Mouse (Mus musculus) layer of hippocampus, postnatal 36 days (tissue): ENCODE results near the gene Nob1. TPM values are rescaled to one million over a fixed set of nuclear protein-coding genes. Genes with fewer than 3 reads are reported as not detected.
A peak's percentile ranks its signal among the peaks of the same experiment; 100 is the strongest.

Experiments
- DNase-seq, 2 experiments: peaks; one replicate each; pipeline ENCODE4 v3.0.0; 2022
- total RNA-seq, 2 experiments: library from RNA; stranded (reverse); gene quantifications; 2 replicates each; pipeline ENCODE4 v1.2.3; 2021

Gene Nob1
- total RNA-seq = 10 to 100 TPM; 39.9 to 47.7 TPM

GRCm38 (mm10) chr8:107424597-107425229 lies at the start of gene Nob1:
Nob1 (minus strand) TSS chr8:107425051.
- DNase-seq = peak; percentile 97

DNA sequence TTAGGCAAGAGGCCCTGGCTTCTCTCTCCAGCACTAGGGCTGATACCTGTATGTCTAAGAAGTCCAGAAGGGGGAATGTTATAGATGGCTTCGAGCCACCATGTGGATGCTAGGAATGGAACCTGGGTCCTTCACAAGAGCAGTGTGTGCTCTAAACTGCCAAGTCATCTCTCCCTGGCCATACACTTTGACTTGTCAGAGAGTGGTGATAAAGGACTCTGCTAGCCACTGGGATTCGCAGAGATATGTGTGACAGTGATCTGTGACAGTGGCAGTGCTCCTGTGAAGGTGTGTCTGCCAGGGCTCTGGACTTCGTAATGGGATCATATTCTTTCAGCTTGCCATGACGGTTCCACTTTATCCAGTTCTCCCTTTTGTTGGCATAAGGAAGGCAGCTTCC lies 48.5 kb upstream of the Nob1 start:
- DNase-seq = no peak

- no peak for DNase-seq
Measured at GRCm38 (mm10) chr8:107472403-107473100, 47.7 kb upstream of the Nob1 start.

- no peak for DNase-seq
Measured at GRCm38 (mm10) chr8:107470302-107470701, 45.5 kb upstream of the Nob1 start.

DNA sequence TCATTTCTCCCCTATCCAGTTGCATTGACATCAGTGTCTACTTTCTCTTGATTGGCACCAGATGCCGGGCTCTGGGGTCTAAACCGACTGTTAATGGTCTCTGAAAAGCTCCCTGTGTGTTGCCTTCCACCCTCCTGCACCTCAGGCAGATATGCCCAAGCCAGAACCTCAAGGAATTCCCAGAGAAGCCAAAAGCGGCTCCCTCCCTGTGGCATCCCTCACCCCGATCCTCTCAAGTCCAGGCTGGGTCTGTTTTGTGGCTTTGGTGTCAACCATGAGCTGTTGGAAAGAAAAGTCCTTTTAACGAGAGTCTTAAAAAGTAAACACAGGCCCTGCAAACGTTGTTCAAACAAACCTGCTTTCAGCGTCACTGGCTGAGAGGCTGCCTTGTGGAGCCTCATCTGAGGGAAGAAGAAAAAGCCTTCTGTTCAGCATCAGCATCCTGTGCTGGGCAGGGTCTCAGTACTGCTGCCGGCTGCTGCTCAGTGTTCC lies 44.0 kb upstream of the Nob1 start:
- no peak for DNase-seq

DNA sequence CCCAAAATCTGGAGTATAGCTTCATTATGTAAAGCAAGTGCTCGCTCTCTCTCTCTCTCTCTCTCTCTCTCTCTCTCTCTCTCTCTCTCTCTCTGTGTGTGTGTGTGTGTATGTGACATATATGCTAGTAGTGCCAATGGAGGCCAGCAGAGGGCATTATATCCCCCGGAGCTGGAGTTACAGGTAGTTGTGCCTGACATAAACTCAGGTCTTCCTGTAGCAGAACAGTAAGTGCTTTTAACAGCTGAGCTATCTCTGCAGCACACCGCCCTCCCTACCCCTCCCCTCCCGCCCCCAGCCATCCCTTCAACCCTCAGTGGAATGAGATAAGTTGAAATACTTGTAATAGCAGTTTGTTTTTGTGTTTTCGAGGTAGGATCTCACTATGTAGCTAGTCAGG lies 41.8 kb upstream of the Nob1 start:
- no peak for DNase-seq

DNA sequence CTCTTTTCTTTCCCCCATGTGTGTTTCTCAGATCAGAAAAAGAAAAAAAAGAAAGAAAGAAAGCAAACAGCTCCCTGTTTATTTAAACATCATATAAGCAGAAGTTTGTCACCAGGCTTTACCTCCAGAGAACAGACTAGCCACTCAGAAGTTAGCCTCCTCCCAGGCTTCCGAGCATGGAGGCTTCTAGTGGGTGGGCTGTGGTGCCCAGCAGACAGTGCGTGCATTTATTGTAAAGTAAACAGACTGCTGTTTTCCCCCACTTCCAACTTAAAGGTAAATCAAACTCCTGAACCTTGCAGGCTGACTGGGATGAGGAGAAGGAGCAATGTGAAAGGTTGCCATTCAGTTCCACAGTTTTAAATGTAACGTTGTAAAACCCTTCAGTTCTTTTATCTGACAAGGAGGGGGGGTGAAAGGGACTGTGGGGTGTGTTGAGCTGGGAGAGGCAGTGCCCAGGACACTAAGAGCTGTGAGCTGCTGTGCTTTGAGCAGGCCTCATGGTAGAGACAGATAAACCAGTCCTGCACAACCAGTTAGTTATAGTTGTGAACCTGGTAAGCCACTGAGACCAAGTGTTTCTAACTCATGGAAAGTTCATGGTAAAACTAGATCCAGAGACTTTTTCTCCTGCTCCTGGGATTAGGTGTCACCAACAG lies 40.6 kb upstream of the Nob1 start:
- DNase-seq = no peak

DNA sequence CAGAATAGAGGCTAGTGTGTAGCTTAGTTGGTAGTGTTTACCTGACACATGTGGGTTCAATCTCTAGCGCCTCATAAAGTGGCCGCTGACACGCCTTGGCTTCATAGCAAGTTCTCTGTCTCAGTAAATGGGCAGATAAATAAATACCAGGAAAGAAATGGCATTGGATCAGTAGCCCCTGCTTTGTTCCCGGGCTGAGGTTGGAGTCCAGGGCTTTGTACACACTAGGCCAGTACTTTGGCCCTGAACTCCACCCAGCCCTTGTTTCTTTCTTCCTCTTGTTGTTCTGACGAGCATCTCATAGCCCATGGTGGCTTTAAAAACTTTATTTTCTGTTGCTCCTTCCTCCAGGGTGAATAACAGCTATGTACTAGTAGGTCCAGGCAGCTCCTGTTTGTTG lies 37.6 kb upstream of the Nob1 start:
- DNase-seq = no peak

- DNase-seq = no peak
Measured at GRCm38 (mm10) chr8:107458281-107458680, 33.4 kb upstream of the Nob1 start.

GRCm38 (mm10) chr8:107457725-107458124 lies 32.9 kb upstream of the Nob1 start:
- DNase-seq = no peak

DNA sequence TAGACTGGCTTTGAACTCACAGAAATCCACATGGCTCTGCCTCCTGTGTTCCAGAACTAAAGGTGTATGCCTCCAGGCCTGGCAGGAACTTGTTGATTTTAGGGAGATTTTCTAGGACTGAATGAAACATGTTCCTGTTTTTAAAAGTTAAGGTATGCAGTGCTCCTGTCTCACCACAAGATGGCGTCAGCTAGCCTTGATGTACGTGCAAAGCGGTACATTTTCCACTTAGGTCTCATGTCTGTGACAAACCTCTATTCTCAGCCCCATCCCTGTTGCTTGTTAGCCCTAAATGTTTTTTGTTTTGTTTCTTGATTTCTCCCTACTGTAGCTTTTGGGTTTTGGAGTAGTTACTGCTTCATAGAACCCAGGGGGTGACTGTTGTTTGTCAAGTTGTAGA lies 30.4 kb upstream of the Nob1 start:
- no peak for DNase-seq

- no peak for DNase-seq
Measured at GRCm38 (mm10) chr8:107453386-107453785, 28.5 kb upstream of the Nob1 start.

GRCm38 (mm10) chr8:107451414-107452066 lies 26.7 kb upstream of the Nob1 start:
- DNase-seq = no peak

DNA sequence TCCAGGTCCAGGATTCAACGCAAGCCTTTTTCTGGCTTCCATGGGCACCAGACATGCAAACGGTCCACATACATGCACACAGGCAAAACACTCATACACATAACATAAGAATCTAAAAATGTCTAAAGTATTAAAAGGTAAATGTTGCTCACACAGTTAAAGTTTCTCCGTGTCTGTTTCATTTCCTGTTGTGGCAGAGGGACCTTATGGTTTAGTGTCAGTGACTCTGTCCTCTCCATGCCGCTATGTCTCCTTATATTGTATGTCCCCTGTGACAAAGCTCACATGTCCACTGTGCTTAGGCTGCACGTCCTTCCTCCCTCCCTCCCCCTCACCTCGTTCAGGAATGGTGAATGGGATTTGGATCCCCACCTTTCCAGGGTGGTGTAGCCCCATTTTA lies 24.8 kb upstream of the Nob1 start:
- DNase-seq = no peak

DNA sequence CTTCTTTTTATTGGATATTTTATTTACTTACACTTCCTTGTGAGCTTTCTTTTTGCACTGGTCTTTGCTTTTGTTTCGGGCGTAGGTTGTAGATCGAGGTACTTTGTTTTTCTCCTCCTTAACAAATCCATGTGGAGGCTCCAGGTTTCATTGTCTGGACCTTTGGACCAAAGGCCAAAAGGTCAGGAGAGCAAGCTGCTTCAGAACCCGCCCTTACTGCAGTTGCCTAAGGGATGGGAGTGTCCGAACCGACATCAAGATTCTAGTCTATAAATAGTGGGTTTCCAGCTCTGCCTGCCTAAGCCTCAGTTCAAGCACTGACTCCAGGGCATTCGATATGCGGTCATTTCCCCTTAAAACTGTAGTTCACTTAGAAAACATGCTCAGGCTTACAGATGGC lies 24.3 kb upstream of the Nob1 start:
- DNase-seq = no peak

DNA sequence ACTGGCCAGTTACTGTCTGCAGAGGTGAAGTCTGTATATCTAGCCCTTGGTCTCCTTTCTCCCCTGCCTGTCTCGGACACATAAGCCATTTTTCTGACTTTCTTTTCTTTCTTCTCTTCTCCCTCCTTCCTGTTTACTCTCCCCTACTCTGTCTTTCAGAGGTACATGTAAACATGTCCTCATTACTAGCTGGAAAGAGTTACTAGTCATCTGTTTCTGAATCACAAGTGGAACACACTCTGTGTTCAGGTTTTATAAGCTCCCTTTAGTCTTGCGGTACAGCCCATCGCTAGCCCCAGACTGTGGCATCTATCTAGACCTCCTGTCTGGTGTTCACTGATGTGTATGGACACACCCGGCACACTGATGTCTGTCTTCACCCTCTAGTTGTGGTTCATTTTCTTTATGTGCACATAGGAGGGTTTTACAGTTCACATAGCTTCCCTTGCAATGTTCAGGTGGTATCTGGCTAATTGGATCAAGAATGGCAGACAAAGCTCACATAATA lies 23.6 kb upstream of the Nob1 start:
- no peak for DNase-seq

DNA sequence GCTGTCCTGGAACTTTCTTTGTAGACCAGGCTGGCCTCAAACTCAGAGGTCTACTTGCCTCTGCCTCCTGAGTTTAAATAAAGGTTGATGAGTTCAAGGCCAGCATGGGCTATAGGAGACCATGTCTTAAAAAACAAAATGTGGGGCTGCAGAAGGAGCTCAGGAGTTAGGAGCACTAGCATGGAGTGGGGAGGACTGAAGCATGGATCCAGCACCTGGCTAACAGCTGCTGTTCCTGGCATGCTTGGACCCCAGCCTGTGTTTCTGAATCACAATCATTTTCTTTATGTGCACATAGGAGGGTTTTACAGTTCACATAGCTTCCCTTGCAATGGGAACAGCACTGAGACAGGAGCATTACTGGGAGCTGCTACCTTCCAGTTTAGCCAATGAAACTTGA lies 22.9 kb upstream of the Nob1 start:
- no peak for DNase-seq

DNA sequence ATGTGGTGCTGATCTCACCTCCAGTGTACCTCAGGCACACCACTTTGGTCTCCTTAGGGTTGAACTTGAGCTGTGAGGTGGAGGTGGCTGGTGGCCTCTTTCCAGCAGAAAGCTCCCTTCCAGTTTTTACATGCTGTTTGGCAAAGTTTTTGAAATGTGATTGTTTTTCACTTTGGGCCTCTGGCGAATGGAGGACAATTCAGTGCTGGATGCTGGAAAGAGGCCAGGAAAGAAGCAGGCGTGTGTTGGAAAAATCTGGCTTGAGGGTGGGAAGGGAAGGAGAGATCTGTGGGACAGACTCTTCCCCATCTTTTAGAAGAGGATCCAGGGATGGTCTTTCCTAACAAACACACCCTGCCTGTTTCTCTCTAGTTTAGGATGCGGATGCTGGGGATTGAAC lies 19.8 kb upstream of the Nob1 start:
- DNase-seq = no peak

GRCm38 (mm10) chr8:107439880-107440625 lies 15.2 kb upstream of the Nob1 start:
- DNase-seq = no peak

DNA sequence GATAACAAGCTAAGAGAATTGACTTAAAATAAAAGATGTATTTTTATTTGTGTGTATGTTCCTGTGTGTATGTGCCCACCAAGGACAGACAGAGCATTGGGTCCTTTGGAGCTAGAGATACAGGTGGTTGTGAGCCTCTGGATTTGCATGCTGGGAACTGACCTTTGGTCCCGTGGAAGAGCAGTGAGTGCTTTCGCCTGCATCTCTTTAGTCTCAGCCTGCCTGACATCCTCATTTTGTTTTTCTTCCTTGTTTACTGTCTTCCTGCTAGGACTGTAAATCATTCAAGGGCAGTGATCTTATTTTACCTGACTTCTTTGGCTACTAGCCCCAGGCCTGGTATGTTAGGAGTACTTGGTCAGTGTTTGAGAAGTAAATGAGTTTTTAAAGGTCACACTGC lies 12.9 kb upstream of the Nob1 start:
- DNase-seq = no peak

DNA sequence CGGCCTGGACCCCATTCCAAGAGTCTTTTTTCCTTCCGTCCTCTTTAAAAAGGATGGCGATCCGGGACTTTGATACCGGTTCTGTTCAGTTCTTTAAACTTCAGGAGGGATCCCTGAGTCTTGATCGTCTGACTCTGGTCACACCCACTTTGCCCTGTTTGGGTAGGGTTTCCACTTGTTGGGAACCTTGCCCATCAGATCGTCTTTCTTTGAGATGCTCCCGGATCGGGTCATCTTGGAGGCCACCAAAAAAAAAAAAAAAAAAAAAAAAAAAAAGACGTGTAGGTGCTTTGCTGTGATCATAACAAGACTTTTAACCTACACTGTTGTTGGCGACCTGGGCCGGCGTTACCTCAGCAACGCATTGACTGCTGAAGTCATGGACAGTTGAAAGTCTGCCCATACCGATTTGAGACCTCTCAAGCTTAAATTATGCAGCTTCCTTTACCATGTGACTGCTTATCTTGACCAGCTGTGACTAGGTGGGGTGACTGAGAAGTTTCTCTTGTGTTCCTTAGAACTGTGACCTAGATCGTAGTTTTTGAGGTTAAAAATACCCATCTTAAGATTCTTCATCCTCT lies 12.1 kb upstream of the Nob1 start:
- DNase-seq = no peak
